Mouse (Mus musculus) layer of hippocampus, adult 2 months (tissue): ENCODE measurements at regions not wholly inside any gene's neighbourhood (a gene's known extent, or its start where the extent isn't known, plus 50 kb on each side); places are given as distances from the start of the nearest gene placed in this dataset.
"Not testable (repeated sequence)": the region's sequence is repeated elsewhere in the genome, so short reads cannot be mapped to it uniquely, and the experiment has no call there.

Experiments
- DNase-seq, 2 experiments: peaks; one replicate each; pipeline ENCODE4 v3.0.0; 2022; ENCODE audit warnings: low spot score in 2 of 2
- H3K27ac ChIP-seq: fragments of 200-600 bp; 2 replicates; pipeline ENCODE4 v1.8.1; 2022
- H3K4me3 ChIP-seq: fragments of 200-600 bp; 2 replicates; pipeline ENCODE4 v1.8.1; 2022; ENCODE audit warnings: mild to moderate bottlenecking
- CTCF ChIP-seq: fragments of 200-600 bp; conservative IDR thresholded peaks from 2 replicates; pipeline ENCODE4 v1.8.1; 2022; ENCODE audit warnings: antibody characterized with exemption, mild to moderate bottlenecking, moderate library complexity

GRCm38 (mm10) chr3:57940504-57941381, 92.9 kb upstream of the Pfn2 start:
- H3K4me3 ChIP-seq, result no peak overlapping the region
- H3K27ac ChIP-seq, result no peak overlapping the region
- TF ChIP-seq CTCF, result no peak
- no peak for DNase-seq

- TF ChIP-seq CTCF, result no peak
- Histone ChIP-seq H3K27ac (peak overlapping the region; percentile 73), H3K4me3 (no peak overlapping the region)
- peak; percentile 41 to 54 for DNase-seq
Observed at GRCm38 (mm10) chr3:57944698-57945097, 96.8 kb upstream of the Pfn2 start.

- TF ChIP-seq CTCF, result no peak
- no peak for DNase-seq
- Histone ChIP-seq H3K27ac (no peak overlapping the region), H3K4me3 (no peak overlapping the region)
Observed at GRCm38 (mm10) chr3:57945765-57946164, 97.9 kb upstream of the Pfn2 start.

- H3K27ac ChIP-seq, result no peak overlapping the region
- no peak for DNase-seq
- no peak overlapping the region for H3K4me3 ChIP-seq
- TF ChIP-seq CTCF, result no peak
Observed at GRCm38 (mm10) chr3:57947331-57947730, 99.5 kb upstream of the Pfn2 start.

GRCm38 (mm10) chr3:57948720-57949119, 100.8 kb upstream of the Pfn2 start:
- no peak overlapping the region for H3K27ac ChIP-seq
- TF ChIP-seq CTCF, result no peak
- no peak for DNase-seq
- no peak overlapping the region for H3K4me3 ChIP-seq

GRCm38 (mm10) chr3:57950431-57951331, 102.8 kb upstream of the Pfn2 start:
- no peak for DNase-seq
- TF ChIP-seq CTCF, result no peak
- Histone ChIP-seq H3K4me3 (no peak overlapping the region), H3K27ac (peak overlapping the region; percentile 69)

- TF ChIP-seq CTCF, result no peak
- DNase-seq, result no peak
- peak overlapping the region; percentile 69; the same call in 1 of the 2 replicates for H3K27ac ChIP-seq
- no peak overlapping the region for H3K4me3 ChIP-seq
Observed at GRCm38 (mm10) chr3:57951438-57951837, 103.6 kb upstream of the Pfn2 start.

GRCm38 (mm10) chr3:57957352-57957751, 109.5 kb upstream of the Pfn2 start:
- DNase-seq, result no peak

GRCm38 (mm10) chr3:57963965-57964364, 116.1 kb upstream of the Pfn2 start:
- no peak for DNase-seq
- no peak for TF ChIP-seq CTCF
- Histone ChIP-seq H3K4me3 (no peak overlapping the region), H3K27ac (no peak overlapping the region)

More at GRCm38 (mm10) chr3:57957352-57957751, 109.5 kb upstream of the Pfn2 start:
- Histone ChIP-seq H3K4me3 (no peak overlapping the region), H3K27ac (no peak overlapping the region)
- TF ChIP-seq CTCF, result no peak

- H3K4me3 ChIP-seq, H3K27ac ChIP-seq, DNase-seq: not testable (repeated sequence)
Observed at GRCm38 (mm10) chr3:57970614-57971013, 122.7 kb upstream of the Pfn2 start.

- peak; percentile 24 to 37 for DNase-seq
- no peak for TF ChIP-seq CTCF
- H3K4me3 ChIP-seq, result no peak overlapping the region
- peak overlapping the region; percentile 62; the same call in 1 of the 2 replicates for H3K27ac ChIP-seq
Observed at GRCm38 (mm10) chr3:57972469-57973245, 124.8 kb upstream of the Pfn2 start.

- Histone ChIP-seq H3K4me3 (no peak overlapping the region), H3K27ac (peak overlapping the region; percentile 23; the same call in 1 of the 2 replicates)
- no peak for DNase-seq
- no peak for TF ChIP-seq CTCF
Observed at GRCm38 (mm10) chr3:57973546-57973945, 125.7 kb upstream of the Pfn2 start.

GRCm38 (mm10) chr3:57975379-57975778, 127.5 kb upstream of the Pfn2 start:
- DNase-seq, result no peak
- TF ChIP-seq CTCF, result no peak
- Histone ChIP-seq H3K4me3 (no peak overlapping the region), H3K27ac (no peak overlapping the region)
